Mouse (Mus musculus) C2C12 (cell line): ENCODE results near the gene Desi1.

Source experiments
- CEBPB ChIP-seq: IDR thresholded peaks from one replicate; pipeline ENCODE4 v1.6.1; 2011; ENCODE audit warnings: low read depth, mild to moderate bottlenecking, control low read depth, moderate library complexity
- CTCF ChIP-seq: IDR thresholded peaks from one replicate; pipeline ENCODE4 v1.5.1; 2011; ENCODE audit not compliant: control insufficient read depth, insufficient read depth, insufficient read length
- MAX ChIP-seq: IDR thresholded peaks from one replicate; pipeline ENCODE4 v1.6.1; 2011; ENCODE audit warnings: mild to moderate bottlenecking, control low read depth
- MYOD1 ChIP-seq: IDR thresholded peaks from one replicate; pipeline ENCODE4 v1.6.1; 2011; ENCODE audit warnings: low read depth; ENCODE audit not compliant: control insufficient read depth, insufficient read length
- USF1 ChIP-seq: IDR thresholded peaks from one replicate; pipeline ENCODE4 v1.6.1; 2011; ENCODE audit warnings: low read depth, mild to moderate bottlenecking, control low read depth, moderate library complexity

GRCm38 (mm10) chr15:81982173-81982572 is 51.5 kb downstream of the Desi1 start:
- no peak for TF ChIP-seq CTCF
- TF ChIP-seq MAX = no peak
- no peak for TF ChIP-seq CEBPB
- TF ChIP-seq MYOD1 = no peak
- no peak for TF ChIP-seq USF1
